Mouse (Mus musculus): ENCODE measurements around the gene Rbfox1.

Rbfox1 gene

GRCm38 (mm10) chr16:5992045-5993011 lies 107.2 kb downstream of the Rbfox1 start:
- peak; percentile 7 for DNase-seq (ENCODE audit: low read depth, low spot score)

- no peak for DNase-seq (ENCODE audit: low read depth, low spot score)
These were observed 112.0 kb downstream of the Rbfox1 start for GRCm38 (mm10) chr16:5997136-5997535.

GRCm38 (mm10) chr16:5997651-5998050 lies 112.5 kb downstream of the Rbfox1 start:
- no peak for DNase-seq (ENCODE audit: low read depth, low spot score)

- no peak for DNase-seq (ENCODE audit: low read depth, low spot score)
These were observed 114.9 kb downstream of the Rbfox1 start for GRCm38 (mm10) chr16:6000016-6000415.

GRCm38 (mm10) chr16:6006996-6007395 lies 121.8 kb downstream of the Rbfox1 start:
- DNase-seq (ENCODE audit: low read depth, low spot score): no peak

GRCm38 (mm10) chr16:6012853-6013252 lies 127.7 kb downstream of the Rbfox1 start:
- DNase-seq (ENCODE audit: low read depth, low spot score): no peak

GRCm38 (mm10) chr16:6018639-6019038 lies 133.5 kb downstream of the Rbfox1 start:
- DNase-seq (ENCODE audit: low read depth, low spot score): peak; percentile 51

- DNase-seq (ENCODE audit: low read depth, low spot score): no peak
These were observed 134.2 kb downstream of the Rbfox1 start for GRCm38 (mm10) chr16:6019361-6019760.

- no peak for DNase-seq (ENCODE audit: low read depth, low spot score)
These were observed 146.1 kb downstream of the Rbfox1 start for GRCm38 (mm10) chr16:6031280-6031679.

- DNase-seq (ENCODE audit: low read depth, low spot score): no peak
These were observed 147.4 kb downstream of the Rbfox1 start for GRCm38 (mm10) chr16:6032563-6032962.

- DNase-seq (ENCODE audit: low read depth, low spot score): no peak
These were observed 149.7 kb downstream of the Rbfox1 start for GRCm38 (mm10) chr16:6034876-6035275.

- DNase-seq (ENCODE audit: low read depth, low spot score): no peak
These were observed 151.9 kb downstream of the Rbfox1 start for GRCm38 (mm10) chr16:6037009-6037408.

- no peak for DNase-seq (ENCODE audit: low read depth, low spot score)
These were observed 157.6 kb downstream of the Rbfox1 start for GRCm38 (mm10) chr16:6042766-6043165.

GRCm38 (mm10) chr16:6048601-6049000 lies 163.4 kb downstream of the Rbfox1 start:
- no peak for DNase-seq (ENCODE audit: low read depth, low spot score)

GRCm38 (mm10) chr16:6062495-6062894 lies 177.3 kb downstream of the Rbfox1 start:
- DNase-seq (ENCODE audit: low read depth, low spot score): no peak

- DNase-seq (ENCODE audit: low read depth, low spot score): no peak
These were observed 180.3 kb downstream of the Rbfox1 start for GRCm38 (mm10) chr16:6065481-6065880.

- no peak for DNase-seq (ENCODE audit: low read depth, low spot score)
These were observed 190.4 kb downstream of the Rbfox1 start for GRCm38 (mm10) chr16:6075442-6076050.

- no peak for DNase-seq (ENCODE audit: low read depth, low spot score)
These were observed 193.9 kb downstream of the Rbfox1 start for GRCm38 (mm10) chr16:6079017-6079416.

- DNase-seq (ENCODE audit: low read depth, low spot score): no peak
These were observed 199.7 kb downstream of the Rbfox1 start for GRCm38 (mm10) chr16:6084701-6085365.

- no peak for DNase-seq (ENCODE audit: low read depth, low spot score)
These were observed 201.0 kb downstream of the Rbfox1 start for GRCm38 (mm10) chr16:6086200-6086599.

- no peak for DNase-seq (ENCODE audit: low read depth, low spot score)
These were observed 206.4 kb downstream of the Rbfox1 start for GRCm38 (mm10) chr16:6091326-6092123.
